Mouse (Mus musculus): ENCODE measurements around the gene Acot12.

The Acot12 gene

GRCm38 (mm10) chr13:91741280-91742047 lies at the start of gene Acot12:
Acot12 (plus strand) TSS chr13:91741512.
- CTCF ChIA-PET = no interaction called here

- CTCF ChIA-PET = no interaction called here
Measured at GRCm38 (mm10) chr13:91693615-91694014, 47.7 kb upstream of the Acot12 start.

GRCm38 (mm10) chr13:91695406-91695805 lies 45.9 kb upstream of the Acot12 start:
- CTCF ChIA-PET = no interaction called here

GRCm38 (mm10) chr13:91696109-91696645 lies 45.1 kb upstream of the Acot12 start:
- CTCF ChIA-PET = no interaction called here

GRCm38 (mm10) chr13:91697011-91697410 lies 44.3 kb upstream of the Acot12 start:
- CTCF ChIA-PET = no interaction called here

DNA sequence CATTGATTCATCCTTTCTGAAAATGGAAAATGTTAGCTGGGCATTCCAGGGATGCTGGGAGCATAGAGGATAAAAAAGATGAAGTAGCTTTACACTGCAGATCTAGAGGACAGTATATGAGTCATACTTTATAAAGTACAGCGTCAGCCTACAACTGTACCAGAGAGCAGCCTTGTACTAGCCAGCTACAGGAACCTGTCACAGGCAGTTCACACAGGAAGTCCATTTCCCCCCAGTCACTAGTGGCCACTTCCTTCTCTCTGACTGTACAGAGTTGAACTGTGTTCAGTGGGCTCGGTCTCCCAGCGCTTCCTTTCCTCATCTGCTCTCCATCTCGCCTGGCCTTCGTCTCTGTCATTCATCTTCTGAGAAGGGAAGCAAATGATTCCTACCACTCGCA lies 39.0 kb upstream of the Acot12 start:
- CTCF ChIA-PET = no interaction called here

DNA sequence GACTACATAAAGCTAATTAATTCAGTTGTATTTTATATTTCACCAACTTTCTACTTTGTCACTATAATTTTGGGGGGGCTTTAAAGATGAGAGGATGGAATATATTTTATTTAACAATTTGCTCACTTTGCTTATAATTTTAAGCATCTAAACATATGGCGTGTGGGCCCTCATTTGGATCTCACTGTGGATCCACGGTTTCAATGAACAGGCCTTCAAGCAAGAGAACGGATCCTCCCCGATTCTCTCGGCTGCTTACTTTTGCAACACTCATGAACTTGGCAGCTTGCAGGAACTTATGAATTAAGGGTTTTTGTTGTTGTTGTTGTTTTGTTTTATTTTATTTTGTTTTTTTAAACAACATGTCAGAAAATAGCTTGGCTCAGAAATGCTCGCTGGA lies 21.8 kb upstream of the Acot12 start:
- CTCF ChIA-PET = interaction anchor here (0.5 kb wide), 1 partner anchor 1940 kb away, joined by 6 read pairs; no protein-coding TSS in a partner anchor

- CTCF ChIA-PET = no interaction called here
Measured at GRCm38 (mm10) chr13:91723108-91723735, 18.1 kb upstream of the Acot12 start.

DNA sequence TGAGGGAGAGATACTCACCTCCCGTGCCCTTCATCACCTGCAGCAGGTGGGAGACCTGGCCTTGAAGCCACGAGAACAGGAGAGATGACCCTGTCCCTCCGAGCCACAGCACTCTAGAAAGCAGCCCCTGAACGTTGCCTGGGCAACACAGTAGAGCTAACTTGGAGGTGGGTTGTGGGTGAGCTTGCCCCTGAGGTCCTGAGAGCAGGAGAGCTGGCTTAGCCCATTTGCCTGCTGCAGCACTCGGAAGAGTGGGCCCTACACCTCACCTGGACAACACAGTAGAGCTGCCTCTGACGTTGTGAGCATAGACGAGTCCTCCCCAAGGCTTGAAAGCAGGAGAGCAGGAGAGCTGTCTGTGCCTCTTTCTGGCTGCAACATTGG lies 17.6 kb upstream of the Acot12 start:
- CTCF ChIA-PET = no interaction called here

GRCm38 (mm10) chr13:91724211-91724610 lies 17.1 kb upstream of the Acot12 start:
- CTCF ChIA-PET = no interaction called here

GRCm38 (mm10) chr13:91725130-91725529 lies 16.2 kb upstream of the Acot12 start:
- CTCF ChIA-PET = no interaction called here

DNA sequence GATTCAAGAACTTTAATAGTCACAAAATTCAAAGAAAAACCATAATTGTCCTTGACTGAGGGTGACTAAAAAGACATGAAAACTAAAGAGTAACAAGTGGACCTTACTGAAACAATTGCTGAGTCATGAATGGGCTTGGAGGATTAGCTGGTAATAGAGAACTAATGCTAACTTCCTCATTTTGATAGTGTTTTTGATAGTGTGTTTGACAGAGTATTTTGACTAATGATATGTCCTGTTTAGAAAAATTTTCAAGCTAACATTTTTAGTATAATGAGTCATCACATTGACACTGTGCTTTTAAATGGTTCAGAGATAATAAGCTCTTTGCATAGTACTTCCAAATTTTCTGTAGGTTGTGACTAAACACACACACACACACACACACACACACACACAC lies 13.4 kb upstream of the Acot12 start:
- CTCF ChIA-PET = interaction anchor here (0.7 kb wide), 1 partner anchor 1174 kb away, joined by 7 read pairs; no protein-coding TSS in a partner anchor

- CTCF ChIA-PET = no interaction called here
Measured at GRCm38 (mm10) chr13:91737191-91737590, 4.1 kb upstream of the Acot12 start.

DNA sequence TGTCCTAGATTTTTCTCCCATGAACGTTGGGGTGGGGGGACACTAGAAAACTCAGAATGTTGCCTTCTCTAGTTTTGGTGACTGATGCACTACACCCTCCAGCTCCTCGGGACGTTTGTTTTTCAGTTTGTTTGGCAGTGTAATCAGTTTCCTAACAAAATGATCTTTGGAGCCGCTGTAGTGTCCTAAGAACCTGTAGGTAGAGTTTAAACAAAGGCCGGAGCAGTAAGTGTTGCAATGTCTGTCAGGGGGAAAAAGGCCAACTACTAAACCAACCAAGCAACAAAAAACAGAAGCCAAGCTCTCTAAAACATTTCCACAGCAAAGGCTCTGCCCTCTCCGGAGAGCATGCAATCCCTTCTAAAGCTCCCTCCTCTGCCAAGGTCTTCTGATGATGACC lies 461 bp upstream of the Acot12 start:
- CTCF ChIA-PET = no interaction called here

GRCm38 (mm10) chr13:91743180-91743579 lies 1.9 kb downstream of the Acot12 start:
- CTCF ChIA-PET = no interaction called here

DNA sequence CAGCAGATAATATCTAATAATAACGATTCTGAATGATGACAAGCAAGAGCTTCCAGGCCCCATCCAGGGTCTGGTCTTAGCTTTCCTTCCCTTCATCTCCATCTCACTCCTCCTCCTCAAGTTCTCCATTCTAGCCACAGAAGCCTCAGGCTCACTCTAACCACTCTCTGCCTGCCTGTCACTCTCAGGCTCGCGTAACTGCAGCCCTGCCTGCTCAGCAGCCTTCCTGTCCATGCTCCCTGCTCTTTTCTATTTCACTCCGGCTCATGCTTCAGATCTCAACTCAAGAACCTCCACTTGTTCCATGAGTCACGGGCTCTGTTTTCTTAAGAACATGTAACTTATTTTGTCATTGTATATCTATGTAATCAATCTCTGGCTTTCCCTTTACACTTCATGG lies 5.2 kb downstream of the Acot12 start:
- CTCF ChIA-PET = no interaction called here

GRCm38 (mm10) chr13:91748401-91748800 lies 7.1 kb downstream of the Acot12 start:
- CTCF ChIA-PET = interaction anchor here (0.5 kb wide), 1 partner anchor 1964 kb away, joined by 11 read pairs; no protein-coding TSS in a partner anchor

DNA sequence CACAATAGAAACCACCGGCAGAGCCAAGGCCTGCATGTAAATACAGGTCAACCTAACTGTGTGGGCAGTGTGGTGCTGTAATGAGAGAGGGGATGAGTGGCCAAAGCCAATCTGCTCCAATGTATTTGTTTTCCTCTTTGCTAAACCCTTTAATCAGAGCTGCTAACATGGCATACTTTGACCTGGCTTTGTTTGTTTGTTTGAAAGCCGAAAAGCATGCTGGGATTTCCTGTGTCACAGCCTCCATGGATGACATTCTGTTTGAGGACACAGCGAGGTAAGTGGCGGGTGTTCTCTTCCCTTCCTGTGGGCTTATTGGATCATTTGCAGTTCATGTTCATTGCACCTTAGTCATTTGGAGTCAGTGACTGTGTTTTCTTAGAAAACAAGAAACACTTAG lies 8.7 kb downstream of the Acot12 start:
- CTCF ChIA-PET = no interaction called here

DNA sequence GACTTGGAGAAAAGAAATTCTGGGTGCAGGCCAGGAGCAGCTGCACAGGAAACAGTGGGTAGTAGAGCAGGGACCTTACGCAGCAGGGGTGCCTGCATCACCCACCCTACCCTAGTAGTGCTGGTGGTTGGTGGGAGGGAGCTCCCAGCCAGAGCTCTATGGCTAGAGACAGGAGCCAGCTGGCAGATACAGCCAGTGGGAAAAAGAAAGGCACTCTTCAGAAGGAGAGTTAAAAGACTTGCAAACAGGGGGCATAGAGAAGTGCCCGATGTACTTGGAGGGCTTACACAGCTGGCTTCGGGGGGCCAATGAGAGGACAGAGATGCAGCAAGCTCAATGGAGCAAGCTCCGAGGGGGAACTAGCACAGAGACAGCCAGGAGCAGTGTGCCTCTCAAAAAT lies 12.4 kb downstream of the Acot12 start:
- CTCF ChIA-PET = no interaction called here

- CTCF ChIA-PET = no interaction called here
Measured at GRCm38 (mm10) chr13:91754762-91755161, 13.4 kb downstream of the Acot12 start.

DNA sequence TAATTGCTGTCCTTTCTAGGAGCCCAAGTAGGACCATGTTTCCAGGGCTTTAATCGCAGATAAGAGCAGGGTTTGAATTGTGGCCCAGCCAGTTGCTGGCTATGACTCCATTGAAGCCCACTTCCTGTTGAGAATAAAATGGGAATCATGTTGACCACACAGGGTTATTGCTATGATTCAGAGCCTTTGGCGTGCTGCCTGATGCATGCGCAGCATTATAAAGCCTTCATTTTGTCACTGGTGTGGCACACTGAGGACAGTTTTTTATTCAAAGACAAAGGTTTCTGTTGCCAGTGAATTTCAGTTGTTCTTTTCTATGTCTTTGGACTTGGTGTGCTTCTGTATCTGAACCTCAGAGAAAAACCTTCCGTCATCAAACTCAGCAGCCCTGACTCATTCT lies 14.9 kb downstream of the Acot12 start:
- CTCF ChIA-PET = no interaction called here

DNA sequence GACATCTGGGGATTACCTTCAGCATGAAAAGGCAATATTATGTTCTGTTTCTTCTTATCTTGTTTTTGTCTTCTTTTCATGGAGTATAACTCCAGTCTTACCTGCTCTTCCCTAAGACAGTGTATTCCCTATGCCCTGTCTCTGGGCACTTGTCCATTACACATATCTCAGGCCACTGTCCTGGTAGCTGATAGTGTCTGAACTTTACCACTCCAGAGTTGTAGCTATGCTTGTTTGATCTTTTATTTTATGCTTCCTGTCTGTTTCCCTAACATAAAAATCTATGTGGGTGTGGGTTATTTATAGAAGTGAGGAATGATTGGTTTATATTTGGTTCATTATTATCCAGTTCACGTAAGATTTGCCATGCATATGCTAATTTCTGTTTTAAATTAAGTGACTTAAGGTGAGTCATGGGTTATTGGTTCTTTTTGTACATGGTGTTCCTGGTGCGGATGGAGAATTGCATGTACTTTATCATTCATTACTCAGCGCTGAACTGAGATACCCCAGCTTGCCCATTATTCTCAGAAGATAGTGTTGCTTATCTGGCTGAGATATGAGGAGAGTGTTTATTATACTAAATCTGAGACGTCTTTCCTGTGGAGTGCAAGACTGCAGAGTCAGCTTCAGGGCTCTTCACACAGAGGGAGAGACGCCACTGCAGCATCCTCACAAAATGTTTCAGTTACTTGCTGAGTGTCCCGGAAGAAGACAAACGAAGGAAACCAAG lies 17.2 kb downstream of the Acot12 start:
- CTCF ChIA-PET = no interaction called here

DNA sequence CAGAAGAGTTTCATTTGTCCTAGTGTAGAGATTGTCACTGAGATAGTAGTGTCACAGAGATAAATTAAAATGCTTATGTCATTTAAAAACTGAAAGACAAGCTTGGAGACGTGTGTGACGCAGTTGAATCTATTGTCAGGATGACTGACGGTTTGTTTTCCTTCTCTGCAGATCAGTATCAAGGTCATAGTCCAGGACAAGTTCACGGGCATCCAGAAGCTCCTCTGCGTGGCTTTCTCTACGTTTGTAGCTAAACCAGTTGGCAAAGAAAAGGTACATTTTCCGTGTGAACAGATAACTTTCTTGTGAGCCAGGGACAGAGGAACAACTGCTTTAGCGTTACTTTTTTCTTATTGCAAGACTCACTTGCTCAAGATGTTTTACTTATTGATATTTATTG lies 18.5 kb downstream of the Acot12 start:
- CTCF ChIA-PET = interaction anchor here (0.6 kb wide), 1 partner anchor 638 kb away, joined by 4 read pairs; no protein-coding TSS in a partner anchor
